Mouse (Mus musculus) heart, embryonic 12.5 days (tissue): Measurements from ENCODE around the gene Six6. TPM values are rescaled to one million over a fixed set of nuclear protein-coding genes. Genes with fewer than 3 reads are reported as not detected.

Experiments
- ATAC-seq: fragments of 200-750 bp; cut with Nextera tagmentation; 2 replicates; pipeline ENCODE4 v1.8.0; 2017; ENCODE audit warnings: moderate TSS enrichment, moderate library complexity; ENCODE audit not compliant: insufficient number of reproducible peaks, low FRiP score
- H3K27ac ChIP-seq: fragments of 300-500 bp; sonication (generic); 2 replicates; pipeline ENCODE4 v1.5.1; 2016; ENCODE audit warnings: mild to moderate bottlenecking, moderate library complexity; ENCODE audit not compliant: poor library complexity, severe bottlenecking
- H3K27me3 ChIP-seq: fragments of 300-500 bp; sonication (generic); replicated peaks from 2 replicates; pipeline ENCODE4 v1.6.1; 2016; ENCODE audit warnings: mild to moderate bottlenecking, moderate library complexity
- H3K36me3 ChIP-seq: fragments of 300-500 bp; sonication (generic); 2 replicates; pipeline ENCODE4 v1.6.1; 2016; ENCODE audit warnings: mild to moderate bottlenecking, moderate library complexity
- H3K4me1 ChIP-seq: fragments of 300-500 bp; sonication (generic); replicated peaks from 2 replicates; pipeline ENCODE4 v1.6.1; 2016; ENCODE audit warnings: mild to moderate bottlenecking
- H3K4me2 ChIP-seq: fragments of 300-500 bp; sonication (generic); 2 replicates; pipeline ENCODE4 v1.6.1; 2016; ENCODE audit warnings: mild to moderate bottlenecking, moderate library complexity
- H3K4me3 ChIP-seq: fragments of 300-500 bp; sonication (generic); 2 replicates; pipeline ENCODE4 v1.5.1; 2016; ENCODE audit warnings: mild to moderate bottlenecking
- H3K9ac ChIP-seq: fragments of 300-500 bp; sonication (generic); 2 replicates; pipeline ENCODE4 v1.6.1; 2016; ENCODE audit warnings: mild to moderate bottlenecking, moderate library complexity
- H3K9me3 ChIP-seq: fragments of 300-500 bp; sonication (generic); replicated peaks from 2 replicates; pipeline ENCODE4 v1.6.1; 2016; ENCODE audit warnings: mild to moderate bottlenecking, moderate library complexity
- WGBS: fragments of 180-500 bp; shearing (Covaris S2); methylation state at CpG from one replicate; pipeline ENCODE4 v1.1.7; 2016; 5-methylcytosine and 5-hydroxymethylcytosine counted together
- polyA plus RNA-seq: library from polyadenylated mRNA; unstranded; fragments of >200 nt; fragmentation: Nextera tagmentation; extraction: Ambion mirVana; gene quantifications from 2 replicates; pipeline ENCODE4 v1.2.1, GENCODE M21; 2016

The Six6 gene
- polyA plus RNA-seq, 1 experiment from 2014 or later = not detected

DNA sequence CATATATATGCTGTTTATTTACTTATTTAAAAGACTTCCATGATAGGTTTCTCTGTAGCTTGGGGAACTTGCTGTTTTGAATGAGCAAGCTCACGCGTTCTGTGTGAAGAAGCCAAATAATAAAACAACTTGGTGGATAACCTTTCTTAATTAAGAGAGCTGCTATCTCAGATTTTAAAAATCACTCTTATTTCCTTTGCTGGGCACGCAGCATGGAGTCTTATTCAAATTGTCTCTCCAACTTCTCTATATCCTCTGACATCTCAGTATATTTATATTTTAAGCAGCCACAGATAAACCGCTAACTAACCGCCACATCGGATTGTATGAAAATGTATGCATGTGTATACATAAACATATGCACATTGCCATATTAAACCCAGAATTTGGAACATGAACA lies 2.5 kb downstream of the Six6 start:
- peaks cover 88% of the 10 kb centered on the region for H3K27me3 ChIP-seq
- H3K4me2 ChIP-seq = no peak overlapping the region
- H3K9me3 ChIP-seq = no peaks in the 10 kb centered on the region
- no peak overlapping the region for H3K4me3 ChIP-seq
- H3K9ac ChIP-seq = no peak overlapping the region
- WGBS = 26% methylated on average over 6 of the region's 6 CpGs
- H3K36me3 ChIP-seq = no peaks in the 10 kb centered on the region
- H3K27ac ChIP-seq = no peak overlapping the region
- no peak for ATAC-seq
- H3K4me1 ChIP-seq = peaks cover 16% of the 10 kb centered on the region

DNA sequence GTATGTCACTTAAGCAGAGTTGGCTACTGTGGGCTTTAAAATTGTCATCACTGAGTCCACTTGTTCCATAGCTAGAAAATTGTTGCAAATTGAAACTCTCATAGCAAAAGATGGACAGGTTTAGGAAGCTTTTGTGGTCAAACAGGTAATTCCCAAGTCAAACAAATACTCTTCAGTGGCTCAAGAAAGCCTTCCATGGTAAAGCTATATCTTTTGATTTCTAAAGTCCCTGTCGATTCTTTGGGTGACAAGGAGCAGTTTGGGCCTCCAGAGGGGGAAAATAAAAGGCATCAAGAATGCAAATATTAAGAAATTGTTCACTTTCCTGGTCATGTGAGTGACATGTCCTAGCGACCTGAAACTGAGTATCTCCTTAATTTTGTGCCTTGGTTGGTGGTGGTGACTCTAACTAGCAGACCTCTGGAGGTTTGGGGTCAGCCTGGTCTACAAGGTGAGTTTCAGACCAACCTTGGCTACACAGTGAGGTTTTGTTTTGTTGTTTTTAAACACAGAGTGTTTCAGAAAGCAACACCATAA lies 4.0 kb downstream of the Six6 start:
- ATAC-seq = no peak
- no peak overlapping the region for H3K4me2 ChIP-seq
- 6% methylated on average over 2 of the region's 2 CpGs for WGBS

DNA sequence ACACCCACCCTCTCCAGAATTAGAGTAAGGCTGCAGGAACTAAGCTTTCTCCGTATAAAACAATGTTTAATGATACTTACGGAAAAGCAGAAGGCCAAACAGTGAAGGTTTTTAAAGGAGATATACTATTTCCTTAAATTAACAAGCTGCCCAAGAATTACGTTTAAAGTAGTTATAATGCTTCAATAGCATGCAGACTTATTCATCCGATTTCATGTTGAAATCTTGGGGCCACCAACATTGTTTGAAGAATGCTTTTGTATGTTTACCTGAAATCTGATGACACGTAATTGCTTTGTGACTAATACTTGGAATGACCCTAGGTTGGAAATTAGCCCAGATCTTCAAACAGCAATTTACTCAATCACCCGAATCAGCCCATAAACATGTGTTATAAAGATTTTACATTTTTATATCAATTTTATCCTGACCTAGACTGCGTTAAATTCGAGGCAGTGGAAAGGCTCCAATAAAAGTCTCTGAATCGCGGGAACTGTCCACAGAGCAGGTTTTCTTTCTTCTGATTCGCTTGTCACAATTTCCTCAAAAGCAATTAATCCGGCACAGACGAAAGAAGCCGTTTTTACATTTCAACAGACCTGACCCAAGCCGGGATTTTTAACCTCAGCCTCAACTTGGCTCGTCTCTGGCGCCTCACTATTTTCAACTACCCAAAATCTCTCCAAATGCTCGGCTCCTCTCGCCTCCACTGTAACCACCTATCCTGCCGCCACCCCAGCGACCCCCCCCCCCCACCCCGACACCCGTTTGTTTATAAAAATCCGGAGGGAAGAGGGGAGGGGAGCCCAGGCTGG lies 4.9 kb downstream of the Six6 start:
- Histone ChIP-seq H3K36me3 (no peaks in the 10 kb centered on the region), H3K4me1 (peaks cover 14% of the 10 kb centered on the region), H3K4me2 (peak overlapping the region; percentile 73), H3K9me3 (no peaks in the 10 kb centered on the region), H3K27ac (no peak overlapping the region), H3K9ac (no peak overlapping the region), H3K27me3 (peaks cover 83% of the 10 kb centered on the region), H3K4me3 (peak overlapping the region; percentile 50)
- ATAC-seq = no peak
- WGBS = 2% methylated on average over 24 of the region's 24 CpGs

More for the DNA sequence above, 4.0 kb downstream of the Six6 start:
- Histone ChIP-seq H3K9ac (no peak overlapping the region), H3K36me3 (no peaks in the 10 kb centered on the region), H3K9me3 (no peaks in the 10 kb centered on the region), H3K27me3 (peaks cover 85% of the 10 kb centered on the region), H3K4me1 (peaks cover 16% of the 10 kb centered on the region), H3K4me3 (no peak overlapping the region), H3K27ac (no peak overlapping the region)

DNA sequence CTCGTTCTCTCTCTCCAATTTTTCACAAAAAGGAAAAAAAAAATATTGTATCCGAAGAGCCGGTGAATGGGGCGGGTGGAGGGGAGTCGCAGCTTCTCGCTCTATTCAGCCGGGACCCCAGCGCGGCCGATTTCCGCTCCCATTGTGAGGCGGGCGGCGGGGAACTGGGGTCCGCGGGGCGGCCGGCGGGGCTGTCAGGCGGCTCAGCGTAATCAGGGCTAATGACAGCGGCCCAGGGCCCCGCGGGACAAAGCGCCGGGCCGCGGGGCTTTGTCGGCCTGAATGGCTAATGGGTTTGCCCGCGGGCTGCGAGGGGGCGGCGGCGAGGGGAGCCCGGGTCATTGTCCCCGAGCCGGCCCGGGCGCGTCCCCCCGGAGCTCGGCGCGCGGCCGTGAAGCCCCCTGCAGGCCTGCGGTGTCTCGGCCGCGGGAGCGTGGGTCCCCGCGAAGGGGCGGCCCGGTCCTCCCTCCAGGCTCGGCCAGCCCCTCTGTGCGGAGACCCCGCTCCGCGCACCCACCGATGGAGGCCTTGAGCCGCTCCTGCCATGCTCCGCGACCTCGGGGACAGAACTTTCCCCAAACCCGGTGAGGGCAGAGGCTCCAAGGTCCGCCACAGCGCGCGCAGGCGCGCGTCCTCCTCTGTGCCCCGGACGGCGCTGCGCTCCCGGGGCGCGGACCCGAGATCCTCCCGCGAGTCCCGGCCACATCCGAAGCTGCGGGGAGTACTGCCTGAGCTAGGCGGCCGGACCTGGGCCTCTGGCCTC lies 5.8 kb downstream of the Six6 start:
- ATAC-seq = no peak
- under 1% methylated on average over 89 of the region's 89 CpGs for WGBS
- H3K4me1 ChIP-seq = peaks cover 11% of the 10 kb centered on the region
- H3K27me3 ChIP-seq = peaks cover 77% of the 10 kb centered on the region
- no peaks in the 10 kb centered on the region for H3K9me3 ChIP-seq
- H3K4me3 ChIP-seq = peak overlapping the region; percentile 50
- H3K4me2 ChIP-seq = peak overlapping the region; percentile 73
- H3K27ac ChIP-seq = no peak overlapping the region
- no peaks in the 10 kb centered on the region for H3K36me3 ChIP-seq
- H3K9ac ChIP-seq = peak overlapping the region; percentile 9; the same call in 1 of the 2 replicates

DNA sequence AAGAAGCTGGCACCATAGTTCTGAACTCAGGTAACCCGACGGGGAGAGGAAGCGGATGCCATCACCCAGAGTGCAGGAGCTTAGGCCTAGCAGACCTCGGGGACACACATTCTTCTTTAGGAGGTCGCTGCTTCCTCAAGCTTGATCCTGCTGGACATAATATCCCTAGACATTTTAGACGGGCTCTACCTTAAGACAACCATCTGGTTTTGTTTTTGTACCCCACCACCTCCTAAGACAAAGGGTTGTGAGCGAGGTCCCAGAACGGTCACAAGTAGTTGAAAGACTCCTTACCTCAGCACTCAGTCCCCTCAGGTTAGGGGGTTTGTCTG lies 6.3 kb downstream of the Six6 start:
- H3K4me3 ChIP-seq = peak overlapping the region; percentile 50
- peaks cover 72% of the 10 kb centered on the region for H3K27me3 ChIP-seq
- H3K9ac ChIP-seq = no peak overlapping the region
- H3K4me2 ChIP-seq = peak overlapping the region; percentile 73
- WGBS = 5% methylated on average over 8 of the region's 8 CpGs
- no peak overlapping the region for H3K27ac ChIP-seq
- H3K9me3 ChIP-seq = no peaks in the 10 kb centered on the region
- no peaks in the 10 kb centered on the region for H3K36me3 ChIP-seq
- H3K4me1 ChIP-seq = peaks cover 11% of the 10 kb centered on the region
- no peak for ATAC-seq

DNA sequence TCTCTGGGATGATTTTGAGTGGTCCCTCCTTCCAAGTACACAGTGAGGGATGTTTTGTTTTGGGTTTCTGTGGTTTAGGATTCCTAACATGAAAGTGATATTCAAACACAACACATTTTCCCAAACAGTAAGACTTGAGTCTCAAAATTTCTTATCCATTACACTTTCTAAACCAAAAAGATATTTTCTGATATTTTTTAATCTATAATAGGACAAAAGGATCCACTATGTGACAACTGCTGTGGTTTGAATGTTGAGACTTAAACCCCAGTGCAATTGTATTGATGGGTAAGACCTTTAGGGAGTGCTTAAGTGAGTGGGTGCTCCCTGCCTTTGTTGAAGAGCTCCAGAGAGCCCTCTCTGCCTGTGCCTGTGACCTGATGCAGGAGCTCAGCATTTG lies 7.1 kb downstream of the Six6 start:
- ATAC-seq = no peak
- Histone ChIP-seq H3K4me2 (no peak overlapping the region), H3K4me1 (peaks cover 11% of the 10 kb centered on the region), H3K9ac (no peak overlapping the region), H3K36me3 (no peaks in the 10 kb centered on the region), H3K9me3 (no peaks in the 10 kb centered on the region), H3K27me3 (peaks cover 69% of the 10 kb centered on the region), H3K4me3 (no peak overlapping the region), H3K27ac (no peak overlapping the region)

DNA sequence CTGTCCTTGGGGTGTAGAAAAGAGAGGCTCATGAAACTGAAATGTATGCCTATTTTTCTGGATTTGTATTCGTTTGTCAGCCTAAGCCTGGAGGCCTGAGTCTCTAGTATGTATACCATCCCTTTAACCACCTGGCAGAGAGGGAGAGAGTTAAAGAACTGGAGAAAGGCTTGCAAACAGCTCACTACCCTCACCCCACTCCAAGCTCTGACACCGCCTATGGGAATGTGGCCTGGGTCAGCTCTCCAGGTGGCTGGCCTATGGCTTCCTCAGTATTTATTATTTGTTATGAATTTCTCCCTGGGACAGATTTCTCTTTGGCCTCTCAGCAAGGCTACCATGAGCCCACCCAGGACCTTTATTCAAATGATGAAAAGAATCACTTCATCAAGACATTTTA lies 7.6 kb downstream of the Six6 start:
- Histone ChIP-seq H3K27me3 (peaks cover 64% of the 10 kb centered on the region), H3K27ac (no peak overlapping the region), H3K4me1 (peaks cover 11% of the 10 kb centered on the region), H3K36me3 (no peaks in the 10 kb centered on the region), H3K4me3 (no peak overlapping the region), H3K9ac (no peak overlapping the region), H3K9me3 (no peaks in the 10 kb centered on the region), H3K4me2 (no peak overlapping the region)
- no peak for ATAC-seq
- WGBS = 20% methylated on average over 2 of the region's 2 CpGs

DNA sequence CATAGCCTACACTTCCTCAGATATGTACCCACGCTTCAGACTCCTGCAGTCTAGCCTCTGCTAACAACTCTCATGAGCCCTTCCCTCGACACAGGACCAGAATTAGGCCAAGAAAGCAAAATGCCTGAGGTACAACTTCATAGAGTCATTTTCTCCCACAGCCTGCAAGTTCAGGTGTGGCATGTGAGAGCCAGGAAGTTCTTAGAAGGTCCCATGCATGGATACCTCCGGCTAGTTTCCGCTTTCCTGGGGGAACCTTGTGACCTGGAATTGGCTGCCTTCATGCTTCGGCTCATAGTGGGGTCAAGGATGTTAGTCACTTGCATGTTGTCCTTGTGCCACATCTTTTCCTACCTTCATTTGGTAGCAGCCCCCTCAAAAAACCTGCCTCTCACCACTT lies 13.4 kb downstream of the Six6 start:
- WGBS = 76% methylated on average over 5 of the region's 5 CpGs
- no peak for ATAC-seq

DNA sequence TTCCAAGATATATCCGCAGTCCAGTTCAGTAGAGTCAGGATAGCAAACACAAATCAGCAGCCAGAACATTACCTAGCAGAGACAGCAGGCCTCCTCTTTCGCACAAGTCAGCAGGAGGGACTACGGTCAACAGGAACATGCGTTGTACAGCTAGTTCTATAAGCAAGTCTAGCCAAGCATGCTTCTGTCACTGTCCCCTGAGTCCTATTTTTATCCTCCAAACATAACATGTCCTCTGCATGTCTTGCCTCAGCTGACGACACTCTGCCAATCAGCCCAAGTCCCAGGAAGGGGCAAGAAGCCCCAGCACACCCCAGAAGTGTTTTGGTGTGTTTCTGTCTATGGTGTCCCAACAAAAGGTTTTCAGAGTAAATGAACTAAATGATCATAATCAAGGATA lies 14.2 kb downstream of the Six6 start:
- ATAC-seq = no peak
- no peak overlapping the region for H3K4me3 ChIP-seq
- no peak overlapping the region for H3K27ac ChIP-seq
- H3K36me3 ChIP-seq = no peaks in the 10 kb centered on the region
- peaks cover 13% of the 10 kb centered on the region for H3K4me1 ChIP-seq
- H3K4me2 ChIP-seq = no peak overlapping the region
- WGBS = 54% methylated on average over 5 of the region's 5 CpGs
- H3K9ac ChIP-seq = no peak overlapping the region
- no peaks in the 10 kb centered on the region for H3K9me3 ChIP-seq
- peaks cover 21% of the 10 kb centered on the region for H3K27me3 ChIP-seq

More for the DNA sequence above, 13.4 kb downstream of the Six6 start:
- H3K27me3 ChIP-seq = peaks cover 24% of the 10 kb centered on the region
- no peak overlapping the region for H3K4me3 ChIP-seq
- H3K9me3 ChIP-seq = no peaks in the 10 kb centered on the region
- no peak overlapping the region for H3K4me2 ChIP-seq
- no peak overlapping the region for H3K27ac ChIP-seq
- H3K9ac ChIP-seq = no peak overlapping the region
- H3K36me3 ChIP-seq = no peaks in the 10 kb centered on the region
- peaks cover 13% of the 10 kb centered on the region for H3K4me1 ChIP-seq

DNA sequence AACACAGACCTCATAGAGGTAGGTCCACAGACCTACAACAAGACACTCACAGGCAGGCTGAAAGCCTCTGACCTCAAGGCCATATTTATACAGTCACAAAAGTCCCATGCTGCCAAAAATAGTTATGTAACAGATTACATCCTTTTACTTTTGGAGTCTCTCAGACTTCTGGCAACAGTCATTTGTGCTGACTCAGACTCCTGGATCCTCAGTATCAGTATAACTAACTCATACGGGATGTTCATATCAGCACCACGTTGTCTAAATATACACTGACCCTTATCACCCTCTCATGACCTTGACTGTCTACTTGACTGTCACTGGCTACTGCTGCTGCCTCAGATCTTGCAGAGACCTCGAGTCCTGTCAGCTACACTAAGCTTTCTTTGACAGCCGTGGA lies 15.2 kb downstream of the Six6 start:
- Histone ChIP-seq H3K4me3 (no peak overlapping the region), H3K4me2 (peak overlapping the region; percentile 5; the same call in 1 of the 2 replicates), H3K27ac (0 out of 2 replicates have a peak overlapping the region, but pooled peaks have one; percentile 1), H3K9me3 (no peaks in the 10 kb centered on the region), H3K36me3 (no peaks in the 10 kb centered on the region), H3K27me3 (peaks cover 10% of the 10 kb centered on the region), H3K4me1 (peaks cover 13% of the 10 kb centered on the region), H3K9ac (no peak overlapping the region)
- 17% methylated on average over 4 of the region's 4 CpGs for whole genome bisulfite sequencing
- ATAC-seq = no peak

DNA sequence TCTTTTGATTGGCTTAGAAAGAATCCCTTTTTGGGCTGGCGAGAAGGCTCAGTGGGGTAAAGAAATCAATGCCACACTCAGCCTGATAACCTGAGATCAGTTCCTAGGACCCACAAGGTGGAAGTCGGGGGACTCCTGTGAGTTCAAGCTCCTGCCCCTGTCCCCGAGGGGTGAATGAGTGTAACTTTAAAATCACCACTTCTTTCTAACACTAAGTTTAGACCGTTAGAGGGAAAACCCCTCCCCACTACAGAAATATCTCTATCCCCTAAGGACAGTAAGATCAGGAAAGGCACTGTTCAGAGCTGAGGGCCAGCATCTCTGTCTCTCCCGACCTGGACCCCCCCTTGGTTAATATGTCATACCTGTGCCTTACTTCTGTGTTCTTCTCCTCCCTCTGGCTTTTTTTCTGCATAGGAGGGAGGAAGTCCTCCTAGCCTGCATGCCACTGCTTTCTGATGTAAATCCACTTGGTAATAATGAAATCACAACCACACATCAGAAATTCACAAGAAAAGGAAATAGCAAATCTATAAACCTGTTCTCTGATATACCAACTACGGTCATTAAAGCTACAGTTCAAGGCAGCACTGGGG lies 18.2 kb downstream of the Six6 start:
- 0 out of 2 replicates have a peak, but pooled peaks cover 5% of the 10 kb centered on the region for H3K27me3 ChIP-seq
- peaks cover 13% of the 10 kb centered on the region for H3K4me1 ChIP-seq
- no peak overlapping the region for H3K9ac ChIP-seq
- H3K4me3 ChIP-seq = no peak overlapping the region
- 0 out of 2 replicates have a peak, but pooled peaks cover 5% of the 10 kb centered on the region for H3K9me3 ChIP-seq
- WGBS = 60% methylated on average over 6 of the region's 6 CpGs
- H3K36me3 ChIP-seq = no peaks in the 10 kb centered on the region
- H3K4me2 ChIP-seq = no peak overlapping the region
- no peak for ATAC-seq
- H3K27ac ChIP-seq = no peak overlapping the region
